Mouse (Mus musculus) MEL (cell line): ENCODE results near the gene Adamts1. TPM values are rescaled to one million over a fixed set of nuclear protein-coding genes. Genes with fewer than 3 reads are reported as not detected.
A peak's percentile ranks its signal among the peaks of the same experiment; 100 is the strongest.

Source experiments
- DNase-seq: peaks from one replicate; pipeline ENCODE4 v3.0.0; 2011; ENCODE audit warnings: low read depth, low spot score
- H3K27ac ChIP-seq: 2 replicates; pipeline ENCODE4 v1.5.1; 2012; ENCODE audit warnings: low read depth, mild to moderate bottlenecking, control low read depth, low read length, moderate library complexity; ENCODE audit not compliant: control insufficient read depth
- H3K27me3 ChIP-seq, 2 experiments: fragments of 150-350 bp in 1 of 2; sonication (generic) in 1 of 2; 2 replicates each; pipeline ENCODE4 v1.6.1; 2012; ENCODE audit warnings: low read length in 2 of 2, mild to moderate bottlenecking in 2 of 2, improper control_type of control experiment in 1 of 2, moderate library complexity in 1 of 2; ENCODE audit not compliant: insufficient read depth in 2 of 2, control insufficient read depth in 1 of 2
- H3K36me3 ChIP-seq, 2 experiments: 2 replicates each; pipeline ENCODE4 v1.6.1; 2012 to 2014; ENCODE audit warnings: low read length in 2 of 2, improper control_type of control experiment in 1 of 2, inconsistent platforms in 1 of 2, mild to moderate bottlenecking in 1 of 2; ENCODE audit not compliant: insufficient read depth in 2 of 2, control insufficient read depth in 1 of 2
- H3K4me1 ChIP-seq, 2 experiments: fragments of 150-350 bp in 1 of 2; sonication (generic) in 1 of 2; 2 replicates each; pipeline ENCODE4 v1.6.1; 2012; ENCODE audit warnings: low read length in 2 of 2, improper control_type of control experiment in 1 of 2, mild to moderate bottlenecking in 1 of 2; ENCODE audit not compliant: insufficient read depth in 2 of 2, control insufficient read depth in 1 of 2
- H3K4me3 ChIP-seq, 2 experiments: fragments of 150-350 bp in 1 of 2; sonication (generic) in 1 of 2; 2 replicates each; pipeline ENCODE4 v1.5.1; 2012; ENCODE audit warnings: low read depth in 2 of 2, low read length in 2 of 2, mild to moderate bottlenecking in 2 of 2, moderate library complexity in 2 of 2, control low read depth in 1 of 2, improper control_type of control experiment in 1 of 2; ENCODE audit not compliant: control insufficient read depth in 1 of 2, insufficient read depth in 1 of 2
- H3K79me2 ChIP-seq: 2 replicates; pipeline ENCODE4 v1.6.1; 2012; ENCODE audit warnings: mild to moderate bottlenecking, low read length, moderate library complexity; ENCODE audit not compliant: control insufficient read depth, poor library complexity, insufficient read depth
- H3K9ac ChIP-seq: 2 replicates; pipeline ENCODE4 v1.6.1; 2012; ENCODE audit warnings: low read depth, mild to moderate bottlenecking, control low read depth, low read length, moderate library complexity; ENCODE audit not compliant: control insufficient read depth, poor library complexity, severe bottlenecking
- H3K9me3 ChIP-seq: fragments of 150-350 bp; sonication (generic); replicated peaks from 2 replicates; pipeline ENCODE4 v1.6.1; 2012; ENCODE audit warnings: mild to moderate bottlenecking, low read length, improper control_type of control experiment, moderate library complexity; ENCODE audit not compliant: insufficient read depth
- BHLHE40 ChIP-seq: IDR thresholded peaks from 2 replicates; pipeline ENCODE4 v1.6.1; 2012; ENCODE audit warnings: low read depth, mild to moderate bottlenecking, inconsistent platforms, low read length, improper control_type of control experiment, borderline replicate concordance
- CTCF ChIP-seq, 3 experiments: IDR thresholded peaks in 2 of 3; conservative IDR thresholded peaks in 1 of 3; 2 replicates each; pipeline ENCODE4 v1.5.1; 2011 to 2012; ENCODE audit warnings: low read length in 3 of 3, low read depth in 2 of 3, mild to moderate bottlenecking in 2 of 3, improper control_type of control experiment in 1 of 3, inconsistent platforms in 1 of 3, mixed read lengths in 1 of 3, moderate library complexity in 1 of 3; ENCODE audit not compliant: control insufficient read depth in 1 of 3, insufficient read depth in 1 of 3, poor library complexity in 1 of 3, severe bottlenecking in 1 of 3
- EP300 ChIP-seq, 2 experiments: IDR thresholded peaks; 2 replicates each; pipeline ENCODE4 v1.6.1; 2011; ENCODE audit warnings: improper control_type of control experiment in 2 of 2, low read length in 2 of 2, low read depth in 1 of 2, mild to moderate bottlenecking in 1 of 2
- JUND ChIP-seq: IDR thresholded peaks from 2 replicates; pipeline ENCODE4 v1.6.1; 2011; ENCODE audit warnings: low read depth, mild to moderate bottlenecking, improper control_type of control experiment, low read length
- KAT2A ChIP-seq: conservative IDR thresholded peaks from 2 replicates; pipeline ENCODE4 v1.6.1; 2012; ENCODE audit warnings: low read depth, low read length, improper control_type of control experiment, inconsistent platforms
- MYB ChIP-seq: IDR thresholded peaks from 2 replicates; pipeline ENCODE4 v1.6.1; 2011; ENCODE audit warnings: mild to moderate bottlenecking, low read depth, low read length, improper control_type of control experiment
- MYC ChIP-seq: IDR thresholded peaks from 2 replicates; pipeline ENCODE4 v1.6.1; 2011; ENCODE audit warnings: low read depth, mild to moderate bottlenecking, low read length, improper control_type of control experiment, moderate library complexity
- NELFE ChIP-seq: IDR thresholded peaks from 2 replicates; pipeline ENCODE4 v1.6.1; 2011; ENCODE audit warnings: low read depth, low read length, improper control_type of control experiment
- UBTF ChIP-seq: IDR thresholded peaks from 2 replicates; pipeline ENCODE4 v1.6.1; 2012; ENCODE audit warnings: low read depth, mild to moderate bottlenecking, inconsistent platforms, low read length, improper control_type of control experiment, moderate library complexity, borderline replicate concordance; ENCODE audit not compliant: insufficient read depth
- USF2 ChIP-seq, 2 experiments: IDR thresholded peaks; 2 replicates each; pipeline ENCODE4 v1.6.1; 2011 to 2012; ENCODE audit warnings: improper control_type of control experiment in 2 of 2, low read length in 2 of 2, borderline replicate concordance in 1 of 2, inconsistent platforms in 1 of 2, low read depth in 1 of 2, mild to moderate bottlenecking in 1 of 2; ENCODE audit not compliant: insufficient read depth in 1 of 2
- ZC3H11A ChIP-seq: IDR thresholded peaks from 2 replicates; pipeline ENCODE4 v1.6.1; 2012; ENCODE audit warnings: low read depth, mild to moderate bottlenecking, inconsistent platforms, low read length, improper control_type of control experiment
- ZKSCAN1 ChIP-seq: IDR thresholded peaks from 2 replicates; pipeline ENCODE4 v1.6.1; 2012; ENCODE audit warnings: low read depth, mild to moderate bottlenecking, inconsistent platforms, low read length, improper control_type of control experiment, moderate library complexity
- ZMIZ1 ChIP-seq: IDR thresholded peaks from 2 replicates; pipeline ENCODE4 v1.6.1; 2012; ENCODE audit warnings: low read depth, mild to moderate bottlenecking, inconsistent platforms, low read length, improper control_type of control experiment, moderate library complexity
- polyA plus RNA-seq, 2 experiments: library from polyadenylated mRNA; stranded (reverse) in 1 of 2; unstranded in 1 of 2; fragments of >175 nt in 1 of 2; fragments of >200 nt in 1 of 2; gene quantifications; 2 replicates each; pipeline versions ENCODE4 v1.2.1 to v1.2.4; 2012; ENCODE audit warnings: low replicate concordance in 2 of 2, low read depth in 1 of 2; ENCODE audit not compliant: insufficient read length in 2 of 2, insufficient read depth in 1 of 2, missing spikeins in 1 of 2
- total RNA-seq: library from RNA; depleted of rRNA; stranded (reverse); fragments of 300-350 nt; gene quantifications from 2 replicates; pipeline ENCODE4 v1.2.3, GENCODE M21; 2012

Adamts1 gene
- total and polyA plus RNA-seq, 3 experiments, result not detected

- no peak for TF ChIP-seq ZC3H11A
- H3K27ac ChIP-seq, result no peak overlapping the region
- H3K79me2 ChIP-seq, result no peaks in the 10 kb centered on the region
- no peak overlapping the region for H3K9ac ChIP-seq
- no peaks in the 10 kb centered on the region for H3K4me1 ChIP-seq
- DNase-seq, result no peak
- H3K27me3 ChIP-seq, result no peaks in the 10 kb centered on the region
- H3K9me3 ChIP-seq, result no peaks in the 10 kb centered on the region
- H3K4me3 ChIP-seq, result no peak overlapping the region
- no peaks in the 10 kb centered on the region for H3K36me3 ChIP-seq
Observed at GRCm38 (mm10) chr16:85762052-85762665, 40.8 kb downstream of the Adamts1 start.

- no peak for DNase-seq
- no peak for TF ChIP-seq KAT2A
- TF ChIP-seq USF2 (IDR thresholded peaks at IDR 0.05; ENCODE audit: borderline replicate concordance in 1 of 2, insufficient read depth in 1 of 2, low read depth in 1 of 2, low read length in 2 of 2), result no peak
- no peak for TF ChIP-seq UBTF
- TF ChIP-seq ZKSCAN1, result no peak
- no peak for TF ChIP-seq NELFE
- no peak for TF ChIP-seq BHLHE40
- TF ChIP-seq JUND, result no peak
- no peak for TF ChIP-seq MYB
- no peak for TF ChIP-seq CTCF (IDR thresholded peaks at IDR 0.05 in 2 of 3, conservative IDR thresholded peaks at IDR 0.05 in 1 of 3; ENCODE audit: control insufficient read depth in 1 of 3, insufficient read depth in 1 of 3, low read depth in 2 of 3, low read length in 3 of 3, poor library complexity in 1 of 3, severe bottlenecking in 1 of 3)
- TF ChIP-seq MYC, result no peak
- no peak for TF ChIP-seq ZMIZ1
- H3K27me3 ChIP-seq, result no peaks in the 10 kb centered on the region
- no peaks in the 10 kb centered on the region for H3K9me3 ChIP-seq
- no peak overlapping the region for H3K27ac ChIP-seq
- no peaks in the 10 kb centered on the region for H3K79me2 ChIP-seq
- H3K4me3 ChIP-seq, result no peak overlapping the region
- H3K36me3 ChIP-seq, result no peaks in the 10 kb centered on the region
- no peak overlapping the region for H3K9ac ChIP-seq
- no peaks in the 10 kb centered on the region for H3K4me1 ChIP-seq
Observed at GRCm38 (mm10) chr16:85760961-85761580, 41.8 kb downstream of the Adamts1 start.

GRCm38 (mm10) chr16:85756101-85756819 is 46.7 kb downstream of the Adamts1 start:
- Histone ChIP-seq H3K27me3 (no peaks in the 10 kb centered on the region), H3K9ac (no peak overlapping the region), H3K27ac (no peak overlapping the region), H3K79me2 (no peaks in the 10 kb centered on the region), H3K4me1 (no peaks in the 10 kb centered on the region), H3K4me3 (no peak overlapping the region), H3K9me3 (no peaks in the 10 kb centered on the region), H3K36me3 (no peaks in the 10 kb centered on the region)
- DNase-seq, result peak; percentile 10
- no peak for TF ChIP-seq UBTF
- no peak for TF ChIP-seq EP300 (IDR thresholded peaks at IDR 0.05; ENCODE audit: low read depth in 1 of 2, low read length in 2 of 2)
